Mouse (Mus musculus) embryonic fibroblast, embryonic 13.5 days (primary cell): Measurements from ENCODE around the gene Zmpste24. TPM values are rescaled to one million over a fixed set of nuclear protein-coding genes. Genes with fewer than 3 reads are reported as not detected.
"Not testable (repeated sequence)": the region's sequence is repeated elsewhere in the genome, so short reads cannot be mapped to it uniquely, and the experiment has no call there.

Experiments used
- H3K27ac ChIP-seq: 2 replicates; pipeline ENCODE4 v1.5.1; 2012; ENCODE audit warnings: low read length, control low read depth, inconsistent platforms; ENCODE audit not compliant: insufficient read depth
- H3K4me1 ChIP-seq: 2 replicates; pipeline ENCODE4 v1.6.1; 2011; ENCODE audit warnings: low read length; ENCODE audit not compliant: control insufficient read depth, insufficient read depth
- H3K4me3 ChIP-seq: 2 replicates; pipeline ENCODE4 v1.5.1; 2011; ENCODE audit warnings: mild to moderate bottlenecking, control low read depth, low read length; ENCODE audit not compliant: insufficient read depth
- CTCF ChIP-seq: IDR thresholded peaks from 2 replicates; pipeline ENCODE4 v1.5.1; 2011; ENCODE audit warnings: mild to moderate bottlenecking, control low read depth, low read length, moderate library complexity, borderline replicate concordance; ENCODE audit not compliant: insufficient read depth
- POLR2A ChIP-seq: IDR thresholded peaks from 2 replicates; pipeline ENCODE4 v1.6.1; 2011; ENCODE audit warnings: low read depth, mild to moderate bottlenecking, control low read depth, low read length, moderate library complexity
- polyA plus RNA-seq: library from polyadenylated mRNA; stranded (reverse); fragments of >200 nt; gene quantifications from 2 replicates; pipeline ENCODE4 v1.2.4, GENCODE M21; 2011; ENCODE audit warnings: low read depth; ENCODE audit not compliant: missing spikeins, insufficient read length

The Zmpste24 gene
- polyA plus RNA-seq, 1 experiment = 70.9 TPM

- no peaks in the 10 kb centered on the region for H3K4me1 ChIP-seq
- H3K4me3 ChIP-seq = no peak overlapping the region
- TF ChIP-seq POLR2A = no peak
- TF ChIP-seq CTCF = no peak
Measured at GRCm38 (mm10) chr4:121065336-121065735, 32.7 kb downstream of the Zmpste24 start.

DNA sequence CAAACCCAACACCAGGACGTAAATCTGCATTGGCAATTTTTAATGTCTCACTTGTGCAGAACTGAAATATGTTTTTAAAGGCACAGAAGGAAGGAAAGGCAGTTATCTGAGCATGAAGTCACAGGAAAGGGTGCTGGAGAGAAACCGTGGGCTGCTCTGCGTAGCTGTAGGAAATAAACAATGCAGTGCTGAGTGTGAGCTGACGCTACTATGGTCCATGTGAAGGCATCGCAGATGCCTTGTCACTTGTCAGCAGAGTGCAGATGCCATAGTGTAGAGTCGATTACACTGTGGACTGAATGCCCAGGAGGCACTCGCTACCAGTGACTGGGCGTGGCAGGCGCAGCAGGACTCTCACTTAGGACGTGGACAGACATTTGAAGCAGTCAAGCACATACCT, 38.8 kb downstream of the Zmpste24 start:
- H3K4me3 ChIP-seq, H3K4me1 ChIP-seq, H3K27ac ChIP-seq: not testable (repeated sequence)

More at GRCm38 (mm10) chr4:121065336-121065735, 32.7 kb downstream of the Zmpste24 start:
- H3K27ac ChIP-seq = no peak overlapping the region

DNA sequence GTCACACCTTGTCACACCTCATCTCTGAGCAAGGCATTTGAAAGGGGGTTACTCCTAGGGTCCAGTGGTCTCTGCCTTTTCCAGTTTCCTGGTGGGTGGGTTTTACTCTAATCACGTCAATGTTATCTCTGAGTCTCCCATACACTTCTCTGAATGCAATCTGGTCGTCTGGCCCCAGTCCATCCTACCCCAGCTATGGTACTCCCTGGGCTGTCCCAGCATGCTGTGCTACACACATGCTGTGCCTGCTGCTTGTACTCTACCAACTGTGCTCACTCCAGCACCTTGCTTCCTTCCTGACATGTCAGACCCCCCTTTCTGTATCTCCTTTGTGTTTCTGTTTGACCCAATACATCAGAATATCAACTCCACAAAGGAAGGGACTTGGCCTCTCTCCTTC, 41.0 kb downstream of the Zmpste24 start:
- TF ChIP-seq CTCF (no peak), POLR2A (no peak)
- Histone ChIP-seq H3K4me3 (no peak overlapping the region), H3K27ac (no peak overlapping the region), H3K4me1 (no peaks in the 10 kb centered on the region)

GRCm38 (mm10) chr4:121056342-121056741, 41.7 kb downstream of the Zmpste24 start:
- no peak overlapping the region for H3K27ac ChIP-seq
- peak; percentile 32; the same call in 1 of the 2 replicates for TF ChIP-seq CTCF
- TF ChIP-seq POLR2A = no peak
- no peak overlapping the region for H3K4me3 ChIP-seq
- no peaks in the 10 kb centered on the region for H3K4me1 ChIP-seq

DNA sequence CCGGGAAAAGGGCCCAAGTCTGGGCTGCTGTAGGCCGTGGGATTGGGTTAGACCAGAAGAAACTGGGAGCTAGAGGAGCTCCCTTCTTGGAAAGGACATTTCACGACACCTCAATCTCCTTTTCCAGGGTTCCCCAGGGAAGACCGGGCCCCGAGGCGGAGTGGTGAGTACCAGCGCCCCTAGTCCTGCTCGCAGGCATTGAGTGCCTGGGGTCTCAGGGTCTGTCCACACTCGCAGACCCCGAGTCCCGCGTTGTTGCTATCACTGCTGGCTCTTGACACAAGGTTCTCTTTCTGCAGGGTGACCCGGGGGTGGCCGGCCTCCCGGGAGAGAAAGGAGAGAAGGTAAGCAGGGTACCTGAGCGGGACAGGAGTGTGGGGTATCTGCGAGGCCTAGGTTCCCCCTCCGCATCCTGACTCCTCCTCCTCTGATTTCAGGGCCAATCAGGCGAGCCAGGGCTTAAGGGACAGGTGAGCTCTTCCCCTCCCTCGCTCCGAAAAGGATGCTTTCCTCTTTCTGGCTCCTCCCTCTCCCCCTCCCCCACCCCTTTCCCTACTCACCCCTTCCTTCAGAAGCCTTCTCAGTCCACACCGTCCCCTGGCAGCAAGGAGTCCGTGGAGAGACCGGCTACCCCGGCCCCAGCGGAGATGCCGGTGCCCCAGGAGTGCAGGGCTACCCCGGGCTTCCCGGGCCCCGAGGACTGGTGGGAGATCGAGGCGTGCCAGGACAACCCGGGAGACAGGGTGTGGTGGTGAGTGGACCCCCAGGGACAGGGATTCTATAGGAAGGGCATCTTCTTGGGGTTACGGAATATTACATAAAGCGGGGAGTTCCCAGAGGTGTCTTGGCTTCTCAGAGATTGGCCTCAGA, 45.4 kb downstream of the Zmpste24 start:
- Histone ChIP-seq H3K4me3 (no peak overlapping the region), H3K4me1 (no peaks in the 10 kb centered on the region), H3K27ac (no peak overlapping the region)
- no peak for TF ChIP-seq CTCF
- no peak for TF ChIP-seq POLR2A

DNA sequence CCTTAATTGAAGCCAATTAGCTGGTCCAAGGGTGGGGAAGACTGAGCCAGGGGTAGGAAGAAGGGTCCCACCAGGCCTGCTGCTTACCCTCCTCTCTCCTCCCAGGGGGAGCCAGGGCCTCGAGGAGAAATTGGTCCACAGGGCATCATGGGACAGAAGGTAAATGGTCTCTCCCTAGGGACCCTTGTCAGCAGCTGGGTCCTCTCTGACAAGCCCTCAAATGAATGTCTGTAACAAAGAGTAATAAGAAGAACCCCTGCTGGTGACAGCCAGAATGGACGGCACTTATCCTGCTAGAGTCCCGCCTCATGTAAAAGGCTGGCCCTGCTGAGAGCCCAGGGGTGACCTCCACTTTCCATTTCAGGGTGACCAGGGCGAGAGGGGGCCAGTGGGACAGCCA, 46.2 kb downstream of the Zmpste24 start:
- no peak overlapping the region for H3K4me3 ChIP-seq
- no peak for TF ChIP-seq CTCF
- TF ChIP-seq POLR2A = no peak
- no peaks in the 10 kb centered on the region for H3K4me1 ChIP-seq
- no peak overlapping the region for H3K27ac ChIP-seq

GRCm38 (mm10) chr4:121042946-121043345, 55.1 kb downstream of the Zmpste24 start:
- Histone ChIP-seq H3K27ac (no peak overlapping the region), H3K4me3 (no peak overlapping the region), H3K4me1 (no peaks in the 10 kb centered on the region)
- no peak for TF ChIP-seq POLR2A
- no peak for TF ChIP-seq CTCF

- Histone ChIP-seq H3K27ac (no peak overlapping the region), H3K4me1 (no peaks in the 10 kb centered on the region), H3K4me3 (no peak overlapping the region)
- TF ChIP-seq CTCF (no peak), POLR2A (no peak)
Measured at GRCm38 (mm10) chr4:121042472-121042871, 55.6 kb downstream of the Zmpste24 start.

GRCm38 (mm10) chr4:121040897-121041671, 57.0 kb downstream of the Zmpste24 start:
- no peak overlapping the region for H3K27ac ChIP-seq
- no peaks in the 10 kb centered on the region for H3K4me1 ChIP-seq
- TF ChIP-seq CTCF = 0 out of 2 replicates have a peak, but pooled peaks have one; percentile 14
- TF ChIP-seq POLR2A = no peak
- H3K4me3 ChIP-seq = no peak overlapping the region

- TF ChIP-seq CTCF (no peak), POLR2A (no peak)
- Histone ChIP-seq H3K27ac (no peak overlapping the region), H3K4me1 (no peaks in the 10 kb centered on the region), H3K4me3 (no peak overlapping the region)
Measured at GRCm38 (mm10) chr4:121040323-121040722, 57.7 kb downstream of the Zmpste24 start.
